Mouse (Mus musculus) macrophage (primary cell): ENCODE results near the gene Chac1. TPM values are rescaled to one million over a fixed set of nuclear protein-coding genes. Genes with fewer than 3 reads are reported as not detected.

Source experiments
- H3K27ac ChIP-seq: fragments of 350-480 bp; formaldehyde crosslinking; 2 replicates; pipeline ENCODE4 v1.9.0; 2021
- H3K36me3 ChIP-seq: fragments of 350-480 bp; formaldehyde crosslinking; 2 replicates; pipeline ENCODE4 v1.9.0; 2021; ENCODE audit errors: inconsistent target
- H3K4me3 ChIP-seq: fragments of 350-480 bp; formaldehyde crosslinking; 2 replicates; pipeline ENCODE4 v1.9.0; 2021; ENCODE audit errors: inconsistent target
- H3K79me2 ChIP-seq: fragments of 350-480 bp; formaldehyde crosslinking; 2 replicates; pipeline ENCODE4 v1.9.0; 2021; ENCODE audit errors: inconsistent target
- WGBS: methylation state at CpG from one replicate; pipeline ENCODE4 v1.1.7; 2026; ENCODE audit warnings: inconsistent platforms; ENCODE audit not compliant: missing documents; 5-methylcytosine and 5-hydroxymethylcytosine counted together
- polyA plus RNA-seq: library from polyadenylated mRNA; stranded (reverse); fragments of 250-400 nt; gene quantifications from 3 replicates; pipeline ENCODE4 v1.2.4, GENCODE M21; 2018; ENCODE audit warnings: inconsistent platforms

Chac1 gene
- polyA plus RNA-seq, 1 experiment from 2014 or later = 0.11 TPM

- WGBS = 51% methylated on average over 13 of the region's 32 CpGs
Observed at GRCm38 (mm10) chr2:119323866-119324575, 27.0 kb upstream of the Chac1 start.

DNA sequence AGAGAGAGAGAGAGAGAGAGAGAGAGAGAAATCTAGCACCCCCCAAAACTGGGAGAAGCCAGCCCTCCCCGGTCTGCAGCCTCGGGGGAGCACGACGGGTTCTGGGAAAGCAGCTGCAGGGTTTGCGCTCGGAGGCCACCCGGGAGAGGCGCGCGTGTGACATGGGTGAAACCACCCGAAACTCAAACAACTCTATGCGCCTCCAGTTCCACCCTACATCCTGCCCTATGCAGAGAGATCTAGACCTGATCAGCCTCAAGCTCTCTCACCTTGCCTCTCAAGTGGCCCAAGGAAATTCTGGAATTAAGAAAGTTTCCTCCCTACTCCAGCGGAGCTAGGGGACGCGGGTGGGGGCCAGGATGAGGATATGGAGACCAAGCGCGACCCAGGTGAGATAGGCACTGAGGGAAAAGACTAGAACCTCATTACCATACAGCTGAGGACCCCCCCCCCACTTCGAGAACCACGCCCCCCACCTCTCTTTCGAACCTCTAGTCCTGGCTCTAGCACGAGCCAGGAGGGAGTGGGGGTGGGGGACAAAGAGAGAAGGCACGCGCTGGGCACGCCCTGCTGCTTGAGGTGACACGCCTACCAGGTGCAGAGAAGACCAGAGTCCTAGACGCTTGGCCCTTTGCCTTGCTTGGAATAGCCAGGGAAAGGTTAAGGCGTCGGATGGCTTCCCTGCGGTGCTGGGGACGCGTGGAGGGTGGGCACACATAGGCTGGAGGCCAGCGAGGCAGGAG, 26.3 kb upstream of the Chac1 start:
- Histone ChIP-seq H3K27ac (no peak overlapping the region), H3K36me3 (no peaks in the 10 kb centered on the region), H3K4me3 (no peak overlapping the region), H3K79me2 (no peaks in the 10 kb centered on the region)
- WGBS = 2% methylated on average over 32 of the region's 32 CpGs

More at GRCm38 (mm10) chr2:119323866-119324575, 27.0 kb upstream of the Chac1 start:
- Histone ChIP-seq H3K27ac (no peak overlapping the region), H3K36me3 (no peaks in the 10 kb centered on the region), H3K79me2 (no peaks in the 10 kb centered on the region), H3K4me3 (no peak overlapping the region)

GRCm38 (mm10) chr2:119325568-119326143, 25.4 kb upstream of the Chac1 start, which contains the start of gene Dll4:
Dll4 (plus strand) TSS chr2:119325784.
- Histone ChIP-seq H3K79me2 (no peaks in the 10 kb centered on the region), H3K4me3 (no peak within 1 kb of the TSS; the same call in 1 of the 2 replicates), H3K27ac (no peak within 1 kb of the TSS), H3K36me3 (no peaks in the 10 kb centered on the region)
- WGBS = 1% methylated on average over 33 of the region's 33 CpGs

GRCm38 (mm10) chr2:119326161-119327101, 24.6 kb upstream of the Chac1 start:
- Histone ChIP-seq H3K79me2 (no peaks in the 10 kb centered on the region), H3K27ac (no peak overlapping the region), H3K4me3 (no peak overlapping the region; the same call in 1 of the 2 replicates), H3K36me3 (no peaks in the 10 kb centered on the region)
- under 1% methylated on average over 57 of the region's 61 CpGs for WGBS

DNA sequence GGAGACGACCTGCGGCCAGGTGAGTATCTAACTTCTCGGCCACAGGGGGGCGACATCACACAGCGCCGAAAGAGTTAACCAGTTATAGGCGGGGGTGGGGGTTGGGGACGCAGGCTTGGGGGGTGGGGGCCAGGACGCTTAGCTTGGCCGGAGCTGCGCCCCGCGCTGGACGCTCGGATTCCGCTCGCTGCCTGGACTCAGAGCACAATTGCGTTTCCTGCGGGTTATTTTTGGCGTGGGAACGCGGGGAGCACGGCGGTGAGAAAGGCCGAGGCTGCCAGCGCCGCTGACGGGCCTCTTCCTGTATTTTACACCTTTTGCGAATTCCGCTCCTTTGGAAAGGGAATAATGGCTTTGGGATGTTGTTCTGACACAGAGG, 23.9 kb upstream of the Chac1 start:
- Histone ChIP-seq H3K4me3 (no peak overlapping the region), H3K36me3 (no peaks in the 10 kb centered on the region), H3K27ac (no peak overlapping the region), H3K79me2 (no peaks in the 10 kb centered on the region)
- 2% methylated on average over 25 of the region's 30 CpGs for WGBS

DNA sequence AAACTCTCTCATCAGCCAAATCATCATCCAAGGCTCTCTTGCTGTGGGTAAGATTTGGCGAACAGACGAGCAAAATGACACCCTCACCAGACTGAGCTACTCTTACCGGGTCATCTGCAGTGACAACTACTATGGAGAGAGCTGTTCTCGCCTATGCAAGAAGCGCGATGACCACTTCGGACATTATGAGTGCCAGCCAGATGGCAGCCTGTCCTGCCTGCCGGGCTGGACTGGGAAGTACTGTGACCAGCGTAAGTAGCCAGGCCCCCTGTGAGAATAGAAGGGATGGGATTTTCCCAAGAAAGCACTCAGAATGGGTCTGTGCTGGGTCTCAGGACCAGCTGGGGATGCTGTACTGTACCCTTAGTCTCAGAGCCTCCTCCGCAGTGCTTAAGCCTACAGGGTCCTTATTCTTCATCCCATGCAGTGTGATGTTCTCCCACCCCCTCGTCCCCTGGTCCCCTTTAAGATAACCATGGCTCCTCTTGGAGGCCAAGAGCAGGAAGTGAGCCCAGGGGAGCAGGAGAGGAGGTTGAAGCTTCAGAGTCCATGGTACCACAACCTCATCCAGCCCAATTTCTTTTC, 23.0 kb upstream of the Chac1 start:
- Histone ChIP-seq H3K36me3 (no peaks in the 10 kb centered on the region), H3K4me3 (no peak overlapping the region)
- 88% methylated on average over 11 of the region's 11 CpGs for WGBS

DNA sequence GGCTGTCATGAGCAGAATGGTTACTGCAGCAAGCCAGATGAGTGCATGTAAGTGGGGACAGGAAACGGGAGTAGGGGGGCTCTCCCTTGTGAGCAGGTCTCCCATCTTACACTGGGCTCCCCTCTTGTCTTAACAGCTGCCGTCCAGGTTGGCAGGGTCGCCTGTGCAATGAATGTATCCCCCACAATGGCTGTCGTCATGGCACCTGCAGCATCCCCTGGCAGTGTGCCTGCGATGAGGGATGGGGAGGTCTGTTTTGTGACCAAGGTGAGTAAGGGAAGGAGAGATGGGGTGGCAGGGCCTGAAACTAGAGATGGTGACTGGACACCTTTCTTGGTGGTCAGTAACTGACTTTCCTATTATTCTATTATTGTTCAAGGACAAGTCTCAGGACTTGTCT, 22.5 kb upstream of the Chac1 start:
- no peak overlapping the region for H3K27ac ChIP-seq
- no peaks in the 10 kb centered on the region for H3K36me3 ChIP-seq
- WGBS = 78% methylated on average over 5 of the region's 5 CpGs
- no peaks in the 10 kb centered on the region for H3K79me2 ChIP-seq
- H3K4me3 ChIP-seq = no peak overlapping the region

More for the DNA sequence above, 23.0 kb upstream of the Chac1 start:
- no peaks in the 10 kb centered on the region for H3K79me2 ChIP-seq
- no peak overlapping the region for H3K27ac ChIP-seq

DNA sequence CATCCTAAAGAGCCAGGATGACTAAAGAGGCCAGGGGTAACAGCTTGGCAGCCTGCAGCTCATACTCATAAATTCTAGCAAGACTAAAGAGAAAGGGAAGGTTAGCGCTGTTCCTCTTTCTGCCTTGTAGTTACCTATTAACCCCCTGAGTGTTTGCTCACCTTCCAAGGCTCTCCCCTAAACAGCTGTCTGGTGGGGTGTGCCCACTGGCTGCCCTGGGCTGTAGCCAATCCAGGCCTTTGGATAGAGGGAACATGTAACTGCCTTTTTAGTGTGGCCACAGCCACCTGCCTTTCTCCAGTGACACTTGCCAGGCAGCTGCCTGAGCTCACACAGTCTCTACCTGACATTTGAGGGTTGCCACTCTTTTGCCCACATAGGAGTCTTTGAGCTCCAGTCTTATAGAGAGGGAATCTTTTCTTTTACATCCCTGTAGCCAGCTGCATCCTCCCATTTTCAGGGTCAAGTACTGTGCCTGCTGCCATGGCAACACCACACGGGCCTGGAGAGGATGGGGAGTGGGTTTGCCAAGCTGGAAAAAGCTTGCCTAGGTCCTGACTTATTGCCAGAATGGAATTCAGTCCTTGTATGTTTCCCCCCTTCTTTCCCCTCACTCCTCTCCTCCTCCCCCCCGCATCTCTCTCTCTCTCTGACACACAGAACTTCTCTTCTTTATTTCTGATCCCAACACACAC, 21.8 kb upstream of the Chac1 start:
- Histone ChIP-seq H3K79me2 (no peaks in the 10 kb centered on the region), H3K36me3 (no peaks in the 10 kb centered on the region), H3K27ac (no peak overlapping the region), H3K4me3 (no peak overlapping the region)
- WGBS = 59% methylated on average over 3 of the region's 3 CpGs

GRCm38 (mm10) chr2:119330795-119331194, 20.2 kb upstream of the Chac1 start:
- WGBS = 98% methylated on average over 8 of the region's 8 CpGs

DNA sequence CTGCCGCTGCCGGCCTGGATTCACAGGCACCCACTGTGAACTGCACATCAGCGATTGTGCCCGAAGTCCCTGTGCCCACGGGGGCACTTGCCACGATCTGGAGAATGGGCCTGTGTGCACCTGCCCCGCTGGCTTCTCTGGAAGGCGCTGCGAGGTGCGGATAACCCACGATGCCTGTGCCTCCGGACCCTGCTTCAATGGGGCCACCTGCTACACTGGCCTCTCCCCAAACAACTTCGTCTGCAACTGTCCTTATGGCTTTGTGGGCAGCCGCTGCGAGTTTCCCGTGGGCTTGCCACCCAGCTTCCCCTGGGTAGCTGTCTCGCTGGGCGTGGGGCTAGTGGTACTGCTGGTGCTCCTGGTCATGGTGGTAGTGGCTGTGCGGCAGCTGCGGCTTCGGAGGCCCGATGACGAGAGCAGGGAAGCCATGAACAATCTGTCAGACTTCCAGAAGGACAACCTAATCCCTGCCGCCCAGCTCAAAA, 18.8 kb upstream of the Chac1 start:
- no peaks in the 10 kb centered on the region for H3K79me2 ChIP-seq
- no peak overlapping the region for H3K27ac ChIP-seq
- no peak overlapping the region for H3K4me3 ChIP-seq
- WGBS = 84% methylated on average over 22 of the region's 24 CpGs
- no peaks in the 10 kb centered on the region for H3K36me3 ChIP-seq

More at GRCm38 (mm10) chr2:119330795-119331194, 20.2 kb upstream of the Chac1 start:
- Histone ChIP-seq H3K27ac (no peak overlapping the region), H3K36me3 (no peaks in the 10 kb centered on the region), H3K79me2 (no peaks in the 10 kb centered on the region), H3K4me3 (no peak overlapping the region)

DNA sequence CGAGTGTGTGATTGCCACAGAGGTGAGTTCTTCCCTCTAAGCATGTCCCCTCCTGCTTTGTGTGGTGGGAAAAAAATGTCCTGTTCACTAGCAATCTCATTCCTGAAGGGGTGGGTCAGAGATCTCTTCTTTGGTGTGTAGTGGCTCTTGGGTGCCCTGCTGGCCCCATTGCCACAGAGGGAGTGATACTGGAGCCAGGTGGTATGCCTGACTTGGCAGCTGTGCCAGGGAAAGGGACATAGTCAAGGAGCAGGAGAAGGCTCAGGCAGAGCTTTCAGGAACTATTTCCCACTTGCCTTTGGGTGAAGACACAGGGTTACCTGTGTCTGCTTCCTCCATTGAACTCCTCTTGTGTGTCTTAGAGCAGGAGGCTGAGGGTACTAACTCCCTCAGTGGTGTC, 16.9 kb upstream of the Chac1 start:
- Histone ChIP-seq H3K27ac (no peak overlapping the region), H3K36me3 (no peaks in the 10 kb centered on the region), H3K4me3 (no peak overlapping the region), H3K79me2 (no peaks in the 10 kb centered on the region)
- 86% methylated on average over 1 of the region's 1 CpGs for WGBS

DNA sequence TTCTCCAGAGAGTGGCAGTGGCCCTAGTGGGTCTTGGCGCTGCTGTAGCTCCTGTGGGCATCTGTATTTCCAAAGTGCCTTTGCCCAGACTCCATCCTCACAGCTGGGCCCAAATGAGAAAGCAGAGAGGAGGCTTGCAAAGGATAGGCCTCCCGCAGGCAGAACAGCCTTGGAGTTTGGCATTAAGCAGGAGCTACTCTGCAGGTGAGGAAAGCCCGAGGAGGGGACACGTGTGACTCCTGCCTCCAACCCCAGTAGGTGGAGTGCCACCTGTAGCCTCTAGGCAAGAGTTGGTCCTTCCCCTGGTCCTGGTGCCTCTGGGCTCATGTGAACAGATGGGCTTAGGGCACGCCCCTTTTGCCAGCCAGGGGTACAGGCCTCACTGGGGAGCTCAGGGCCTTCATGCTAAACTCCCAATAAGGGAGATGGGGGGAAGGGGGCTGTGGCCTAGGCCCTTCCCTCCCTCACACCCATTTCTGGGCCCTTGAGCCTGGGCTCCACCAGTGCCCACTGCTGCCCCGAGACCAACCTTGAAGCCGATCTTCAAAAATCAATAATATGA, 16.0 kb upstream of the Chac1 start:
- Histone ChIP-seq H3K4me3 (no peak overlapping the region), H3K36me3 (no peaks in the 10 kb centered on the region), H3K27ac (no peak overlapping the region), H3K79me2 (no peaks in the 10 kb centered on the region)
- WGBS = 95% methylated on average over 7 of the region's 7 CpGs

- H3K27ac ChIP-seq = no peak overlapping the region
- H3K79me2 ChIP-seq = no peaks in the 10 kb centered on the region
- H3K4me3 ChIP-seq = no peak overlapping the region
- H3K36me3 ChIP-seq = no peaks in the 10 kb centered on the region
- 100% methylated on average over 1 of the region's 1 CpGs for WGBS
Observed at GRCm38 (mm10) chr2:119335535-119335934, 15.5 kb upstream of the Chac1 start.
